Mouse (Mus musculus) adrenal gland, adult 10 weeks (tissue): ENCODE data around the gene Psg16. TPM values are rescaled to one million over a fixed set of nuclear protein-coding genes. Genes with fewer than 3 reads are reported as not detected.

Experiments
- polyA plus RNA-seq: library from polyadenylated mRNA; stranded (reverse); fragments of 350-450 nt; fragmentation: Illumina TruSeq; extraction: RNeasy Lipid Tissue Mini Kit (QIAGEN cat#74804); gene quantifications from one replicate; pipeline ENCODE4 v1.2.3, GENCODE M21; 2014; ENCODE audit warnings: low read depth, low replicate concordance

Psg16 gene
- polyA plus RNA-seq, result not detected

DNA sequence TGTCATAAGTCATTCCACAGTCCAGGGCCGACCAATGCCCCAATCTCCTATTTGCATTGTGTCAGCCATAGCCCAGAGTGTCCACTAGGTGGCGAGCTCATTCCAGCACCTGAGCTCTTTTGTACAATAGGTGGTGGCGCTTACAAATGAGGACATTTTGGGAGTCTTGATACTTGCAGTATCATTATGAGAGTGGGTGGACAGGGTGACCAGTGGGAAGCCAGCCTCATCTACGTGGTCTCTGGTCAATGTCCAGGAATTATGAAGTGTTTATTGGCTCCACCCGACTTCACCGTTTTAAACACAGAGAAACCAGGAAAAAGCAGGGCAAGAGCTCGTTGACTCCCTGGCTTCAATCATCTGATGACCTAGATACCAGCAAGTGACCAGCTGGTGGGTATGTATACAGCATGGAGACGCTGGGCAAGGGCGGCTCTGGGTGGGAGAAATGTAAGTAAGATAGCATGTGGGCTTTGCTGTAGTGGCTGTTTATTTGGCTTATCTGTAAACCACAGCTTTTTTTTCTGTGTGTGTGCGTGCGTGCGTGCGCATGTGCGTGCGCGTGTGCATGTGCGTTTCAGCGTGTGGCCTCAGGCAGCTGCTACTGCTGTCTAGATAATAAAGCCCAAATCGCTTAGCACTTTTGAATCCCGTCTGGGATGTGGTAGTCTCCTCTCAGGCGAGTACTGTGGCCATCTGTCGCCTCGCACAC lies at the start of gene Psg16:
Psg16 (plus strand) TSS at position 137 of the 712 bp plus-strand sequence.

DNA sequence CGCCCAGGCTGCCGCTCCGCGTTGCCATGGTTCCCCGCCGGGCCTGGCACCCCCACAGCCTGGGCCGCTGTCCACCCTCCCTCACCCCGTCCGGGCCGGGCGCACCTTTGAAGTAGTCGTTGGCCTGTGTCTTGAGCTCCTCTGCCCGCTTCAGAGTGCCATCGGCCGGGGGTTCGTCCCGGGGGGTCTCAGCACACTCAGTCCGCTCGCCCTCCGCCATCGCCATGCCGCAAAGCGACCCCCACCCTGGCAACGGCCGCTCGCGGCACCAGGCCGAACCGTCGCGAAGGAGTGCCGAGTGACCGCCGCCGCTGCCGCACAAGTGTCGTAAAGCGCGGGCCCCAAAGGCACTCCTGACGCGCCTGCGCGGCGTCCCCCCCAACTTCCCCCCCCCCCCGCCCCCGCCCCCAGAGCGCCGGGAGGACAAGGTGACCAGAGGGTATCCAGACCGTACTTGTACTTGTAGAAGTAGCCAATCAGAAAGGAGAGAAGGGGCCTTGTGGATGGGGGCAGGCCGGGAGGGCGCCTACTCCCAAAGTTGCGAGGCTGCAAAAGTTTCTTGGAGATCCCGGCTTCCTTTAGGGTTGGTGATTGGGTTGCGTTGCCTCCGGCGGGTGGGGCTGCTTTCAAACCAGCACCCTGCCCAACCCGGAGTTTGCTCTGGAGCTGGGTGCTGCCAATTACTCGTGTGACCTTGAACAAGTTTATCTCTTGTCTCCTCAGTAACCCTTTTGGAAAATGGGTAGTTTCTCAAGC lies 46.1 kb upstream of the Psg16 start, which contains the start of gene Ppp5c:
Ppp5c (minus strand) TSS at position 337 of the 756 bp plus-strand sequence.

GRCm38 (mm10) chr7:17062389-17062788 lies 11.5 kb upstream of the Psg16 start, which contains the start of gene Hif3a:
Hif3a (minus strand) TSS chr7:17062427.

DNA sequence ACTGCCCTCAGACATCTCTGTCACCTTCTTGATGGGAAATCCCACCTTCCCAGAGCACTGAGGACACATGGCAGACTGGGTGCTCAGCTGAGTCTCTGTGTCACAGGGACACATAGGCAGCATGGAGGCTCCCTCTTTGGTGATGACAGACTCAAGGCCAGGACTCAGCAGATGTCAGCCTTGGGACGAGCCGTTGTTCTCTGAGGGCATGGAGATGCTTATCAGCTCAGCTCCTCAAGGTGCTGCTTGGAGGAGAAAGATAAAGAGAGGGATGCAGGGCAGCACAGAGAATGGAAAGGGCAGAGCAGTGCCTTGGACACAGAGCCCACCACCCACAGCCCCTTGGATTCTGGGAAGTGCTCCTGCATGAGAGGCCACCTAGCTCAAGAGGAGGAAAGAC lies 76.1 kb downstream of the Psg16 start, which contains the start of gene Ceacam3:
Ceacam3 (plus strand) TSS at position 352 of the 400 bp plus-strand sequence.

Other genes starting within 250 kb of the Psg16 start
- 0.64 TPM for gene Prkd2, start 231.1 kb upstream of the Psg16 start, polyA plus RNA-seq
- gene Dact3, start 198.7 kb upstream of the Psg16 start, polyA plus RNA-seq, result 0.82 TPM
- not detected for gene Gng8, start 182.3 kb upstream of the Psg16 start, polyA plus RNA-seq
- 1.4 TPM for gene Ptgir, start 167.6 kb upstream of the Psg16 start, polyA plus RNA-seq
- gene Calm3, start 149.9 kb upstream of the Psg16 start, polyA plus RNA-seq, result 36.0 TPM
- gene Pnmal2, start 129.4 kb upstream of the Psg16 start, polyA plus RNA-seq, result 5.1 TPM
- gene Pnmal1, start 114.4 kb upstream of the Psg16 start, polyA plus RNA-seq, result 4.6 TPM
- 4.2 TPM for gene Gm42372, start 91.0 kb upstream of the Psg16 start, polyA plus RNA-seq
- 3.4 TPM for gene Ccdc8, start 81.3 kb upstream of the Psg16 start, polyA plus RNA-seq
- gene Ppp5c, start 46.1 kb upstream of the Psg16 start, polyA plus RNA-seq, result 12.6 TPM
- 3.1 TPM for gene Hif3a, start 11.6 kb upstream of the Psg16 start, polyA plus RNA-seq
- gene Ceacam3, start 76.2 kb downstream of the Psg16 start, polyA plus RNA-seq, result not detected
- gene Psg29, start 129.4 kb downstream of the Psg16 start, polyA plus RNA-seq, result not detected